Mouse (Mus musculus) cerebellum, adult 2 months (tissue): ENCODE data around the gene Mrtfa.

Experiments used
- CTCF ChIP-seq: fragments of 200-500 bp; IDR thresholded peaks from 2 replicates; pipeline ENCODE4 v1.5.1; 2011; ENCODE audit warnings: low read depth, mild to moderate bottlenecking, control low read depth, low read length, moderate library complexity, borderline replicate concordance; ENCODE audit not compliant: insufficient read depth
- POLR2A ChIP-seq: fragments of 200-500 bp; IDR thresholded peaks from 2 replicates; pipeline ENCODE4 v1.6.1; 2011; ENCODE audit warnings: low read length, control low read depth, borderline replicate concordance; ENCODE audit not compliant: insufficient read depth

DNA sequence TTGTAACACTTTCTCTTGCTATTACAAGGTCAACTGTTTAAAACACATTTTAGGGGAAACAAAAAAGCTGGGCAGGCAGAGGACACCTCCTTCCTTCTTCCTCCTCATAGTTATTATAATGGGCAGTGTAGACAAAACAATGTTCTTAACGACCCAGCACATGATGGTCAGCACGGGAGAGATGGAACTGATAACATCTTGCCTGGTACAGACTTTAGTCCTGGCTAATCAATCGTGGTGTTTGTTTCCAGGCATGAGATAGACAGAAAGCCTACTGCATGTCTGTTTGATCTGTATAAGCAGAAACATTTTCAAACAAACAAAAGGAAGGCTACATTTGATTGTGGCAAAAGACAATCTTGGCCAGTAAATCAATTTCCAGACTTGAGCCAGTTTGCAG lies 140.1 kb downstream of the Mrtfa start:
- no peak for TF ChIP-seq CTCF
- no peak for TF ChIP-seq POLR2A
